Mouse (Mus musculus) forebrain, embryonic 10.5 days (tissue): ENCODE results near the gene Hnrnpab. TPM values are rescaled to one million over a fixed set of nuclear protein-coding genes. Genes with fewer than 3 reads are reported as not detected.

Experiments
- DNase-seq: peaks from one replicate; pipeline ENCODE4 v3.0.0-alpha.2; 2017; ENCODE audit warnings: low spot score; ENCODE audit errors: extremely low spot score
- H3K27ac ChIP-seq: fragments of 300-500 bp; sonication (generic); 2 replicates; pipeline ENCODE4 v1.5.1; 2016; ENCODE audit warnings: mild to moderate bottlenecking
- H3K27me3 ChIP-seq: fragments of 300-500 bp; sonication (generic); 2 replicates; pipeline ENCODE4 v1.6.1; 2016; ENCODE audit warnings: mild to moderate bottlenecking; ENCODE audit not compliant: poor library complexity, severe bottlenecking
- H3K36me3 ChIP-seq: fragments of 300-500 bp; sonication (generic); replicated peaks from 2 replicates; pipeline ENCODE4 v1.6.1; 2016; ENCODE audit warnings: mild to moderate bottlenecking, moderate library complexity
- H3K4me1 ChIP-seq: fragments of 300-500 bp; sonication (generic); 2 replicates; pipeline ENCODE4 v1.6.1; 2016
- H3K4me3 ChIP-seq: fragments of 300-500 bp; sonication (generic); 2 replicates; pipeline ENCODE4 v1.5.1; 2016; ENCODE audit warnings: mild to moderate bottlenecking, moderate library complexity
- H3K9me3 ChIP-seq: fragments of 300-500 bp; sonication (generic); 2 replicates; pipeline ENCODE4 v1.6.1; 2016; ENCODE audit warnings: mild to moderate bottlenecking, moderate library complexity
- WGBS: fragments of 180-500 bp; shearing (Covaris S2); methylation state at CpG from one replicate; pipeline ENCODE4 v1.1.7; 2016; 5-methylcytosine and 5-hydroxymethylcytosine counted together
- polyA plus RNA-seq: library from polyadenylated mRNA; unstranded; fragments of >200 nt; fragmentation: Nextera tagmentation; extraction: Ambion mirVana; gene quantifications from 2 replicates; pipeline ENCODE4 v1.2.1, GENCODE M21; 2016

Hnrnpab gene
- polyA plus RNA-seq, 1 experiment from 2014 or later: 597 TPM

DNA sequence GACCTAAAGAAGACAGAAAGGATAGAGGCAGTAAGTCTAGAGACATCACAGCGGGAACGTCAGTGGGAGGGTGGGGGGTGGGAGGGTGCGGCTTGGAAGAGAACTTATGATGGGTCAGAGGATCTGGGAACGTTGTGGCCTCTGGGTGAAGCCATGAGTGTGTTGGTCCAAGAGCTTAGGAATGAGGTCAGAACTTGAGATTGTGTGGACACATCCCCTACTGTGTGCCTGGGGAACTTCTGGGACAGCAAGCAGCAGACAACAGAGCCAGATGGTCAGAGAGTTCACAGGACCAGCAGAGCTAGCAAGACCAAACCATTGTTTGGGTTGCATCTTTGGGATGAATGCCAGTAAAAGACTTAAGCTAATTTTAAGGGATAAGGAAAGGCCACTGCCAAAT, 37.8 kb downstream of the Hnrnpab start:
- H3K9me3 ChIP-seq: peaks cover 4% of the 10 kb centered on the region; the same call in 1 of the 2 replicates
- 0 out of 2 replicates have a peak, but pooled peaks cover 3% of the 10 kb centered on the region for H3K36me3 ChIP-seq
- H3K4me3 ChIP-seq: no peak overlapping the region
- WGBS: 87% methylated on average over 4 of the region's 4 CpGs
- peaks cover 18% of the 10 kb centered on the region for H3K4me1 ChIP-seq
- H3K27ac ChIP-seq: no peak overlapping the region
- no peaks in the 10 kb centered on the region for H3K27me3 ChIP-seq
- no peak for DNase-seq

DNA sequence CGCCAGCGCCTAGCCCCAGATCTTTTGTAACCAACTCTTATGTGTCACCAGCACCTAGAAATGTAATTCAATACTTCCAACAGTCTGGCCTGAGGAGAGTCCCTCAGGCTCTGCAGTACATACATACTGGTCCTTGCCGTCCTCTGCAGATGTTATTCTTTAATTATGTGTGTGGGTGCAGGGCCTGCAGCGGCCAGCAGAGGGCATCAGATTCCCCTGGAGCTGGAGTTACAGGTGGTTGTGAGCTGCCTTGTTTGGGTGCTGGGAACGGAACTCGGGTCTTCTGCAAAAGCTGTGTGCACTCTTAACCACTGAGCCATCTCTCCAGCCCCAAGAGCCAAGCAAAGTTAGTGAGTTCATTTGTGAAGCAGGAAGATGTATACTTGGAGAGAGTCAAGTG, 40.7 kb downstream of the Hnrnpab start:
- Histone ChIP-seq H3K27me3 (no peaks in the 10 kb centered on the region), H3K9me3 (peaks cover 4% of the 10 kb centered on the region; the same call in 1 of the 2 replicates), H3K36me3 (0 out of 2 replicates have a peak, but pooled peaks cover 3% of the 10 kb centered on the region), H3K4me1 (peaks cover 9% of the 10 kb centered on the region), H3K4me3 (no peak overlapping the region), H3K27ac (no peak overlapping the region)
- 89% methylated on average over 6 of the region's 6 CpGs for WGBS
- no peak for DNase-seq

DNA sequence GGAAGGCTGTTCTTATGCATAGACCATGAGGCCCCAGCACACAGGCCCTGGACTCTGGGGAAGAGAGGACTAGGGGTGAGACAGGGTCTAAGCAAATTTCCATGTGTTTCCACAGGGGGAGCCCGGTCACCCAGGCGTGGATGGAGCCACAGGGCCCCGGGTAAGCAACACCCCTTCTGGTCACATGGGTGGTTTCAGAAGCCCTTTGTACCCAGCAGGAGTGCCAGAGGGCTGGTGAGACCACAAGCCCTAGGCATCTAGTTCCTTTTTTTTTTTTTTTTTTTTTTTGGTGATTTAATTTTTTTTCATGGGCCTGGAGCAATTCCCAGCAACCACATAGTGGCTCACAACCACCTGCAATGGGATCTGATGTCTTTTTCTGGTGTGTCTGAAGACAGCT, 41.6 kb downstream of the Hnrnpab start:
- DNase-seq: no peak
- Histone ChIP-seq H3K36me3 (0 out of 2 replicates have a peak, but pooled peaks cover 3% of the 10 kb centered on the region), H3K9me3 (peaks cover 4% of the 10 kb centered on the region; the same call in 1 of the 2 replicates), H3K27ac (no peak overlapping the region; the same call in 1 of the 2 replicates), H3K27me3 (no peaks in the 10 kb centered on the region), H3K4me1 (peaks cover 9% of the 10 kb centered on the region), H3K4me3 (no peak overlapping the region)
- WGBS: 40% methylated on average over 3 of the region's 3 CpGs

DNA sequence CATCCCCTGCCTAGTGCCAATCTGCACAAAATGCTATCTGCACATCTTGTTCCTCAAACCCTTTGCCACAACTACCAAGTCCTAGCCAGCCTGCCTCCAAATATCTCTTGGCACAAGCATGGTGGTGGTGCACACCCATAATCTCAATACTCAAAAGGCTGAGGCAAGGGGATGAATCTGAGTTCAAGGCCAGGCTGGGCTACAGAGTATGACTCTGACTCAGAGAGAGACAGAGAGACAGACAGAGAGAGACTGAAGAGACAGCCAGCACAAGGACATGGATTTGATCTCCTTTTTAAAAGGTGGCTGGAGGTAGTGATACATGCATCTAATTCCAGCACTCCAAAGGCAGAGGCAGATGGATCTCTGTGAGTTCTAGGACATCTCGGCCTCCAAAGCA, 43.4 kb downstream of the Hnrnpab start:
- 92% methylated on average over 1 of the region's 1 CpGs for WGBS
- no peaks in the 10 kb centered on the region for H3K27me3 ChIP-seq
- no peak for DNase-seq
- peaks cover 4% of the 10 kb centered on the region; the same call in 1 of the 2 replicates for H3K9me3 ChIP-seq
- peaks cover 9% of the 10 kb centered on the region for H3K4me1 ChIP-seq
- H3K36me3 ChIP-seq: 0 out of 2 replicates have a peak, but pooled peaks cover 3% of the 10 kb centered on the region
- H3K27ac ChIP-seq: no peak overlapping the region
- no peak overlapping the region for H3K4me3 ChIP-seq

DNA sequence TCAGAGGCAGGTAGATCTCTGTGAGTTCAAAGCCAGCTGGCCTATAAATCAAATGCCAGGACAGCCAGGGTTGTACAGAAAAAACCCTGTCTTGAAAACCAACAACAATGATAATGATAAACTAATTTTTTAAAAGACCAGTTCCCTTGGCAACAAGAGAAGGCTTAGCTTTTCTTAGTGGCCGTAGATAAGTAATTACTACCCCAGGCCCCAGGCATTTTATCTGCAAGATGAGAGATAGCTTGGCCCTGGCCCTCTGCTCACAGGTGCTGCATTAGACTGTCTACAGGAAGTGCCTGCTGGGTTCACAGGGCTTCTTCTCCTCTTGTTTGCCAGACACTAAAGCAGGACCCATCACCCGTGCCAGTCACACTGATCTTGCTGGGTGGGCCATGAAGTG, 51.6 kb downstream of the Hnrnpab start:
- WGBS: 63% methylated on average over 2 of the region's 2 CpGs
- no peaks in the 10 kb centered on the region for H3K9me3 ChIP-seq
- no peak overlapping the region for H3K27ac ChIP-seq
- H3K4me1 ChIP-seq: no peaks in the 10 kb centered on the region
- no peak overlapping the region for H3K4me3 ChIP-seq
- no peaks in the 10 kb centered on the region for H3K27me3 ChIP-seq
- DNase-seq: no peak
- H3K36me3 ChIP-seq: no peaks in the 10 kb centered on the region

DNA sequence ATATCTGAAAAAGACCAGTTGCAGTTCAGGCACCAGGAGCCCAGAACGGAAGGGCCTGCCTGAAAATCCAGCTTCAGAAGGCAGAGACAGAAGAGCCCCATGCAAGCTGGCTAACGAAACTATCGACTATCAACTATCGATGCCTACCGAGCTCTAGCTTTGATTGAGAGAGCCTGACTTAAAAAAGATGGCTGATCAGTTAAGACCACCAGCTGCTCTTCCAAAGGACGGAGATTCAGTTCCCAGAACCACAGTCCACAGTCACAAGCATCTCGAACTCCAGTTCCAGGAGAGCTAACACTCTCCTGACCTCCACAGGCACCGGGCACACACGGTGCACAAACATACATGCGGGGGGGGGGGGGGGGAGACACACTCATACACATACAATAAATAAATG, 52.1 kb downstream of the Hnrnpab start:
- Histone ChIP-seq H3K4me1 (no peaks in the 10 kb centered on the region), H3K9me3 (no peaks in the 10 kb centered on the region), H3K4me3 (no peak overlapping the region), H3K36me3 (no peaks in the 10 kb centered on the region), H3K27me3 (no peaks in the 10 kb centered on the region), H3K27ac (no peak overlapping the region)
- no peak for DNase-seq
- WGBS: 81% methylated on average over 10 of the region's 10 CpGs

DNA sequence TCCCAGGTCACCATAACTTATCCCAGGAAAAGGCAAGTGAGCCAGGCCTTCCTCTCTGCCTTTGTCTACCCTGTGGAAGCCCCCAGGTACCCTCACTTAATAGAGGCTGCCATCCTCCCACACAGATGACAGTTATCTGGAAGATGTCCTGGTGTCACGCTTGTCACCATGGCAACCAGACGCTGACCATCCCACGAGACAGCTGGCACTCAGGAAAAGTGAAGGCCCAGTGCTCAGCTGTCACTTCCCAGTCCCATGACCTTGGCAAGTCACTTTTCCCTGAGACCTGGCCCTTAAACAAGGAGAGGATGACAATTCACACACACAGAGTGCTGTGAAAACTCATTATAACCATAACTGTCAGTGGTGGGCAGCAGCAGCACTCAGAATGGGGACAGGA, 54.6 kb downstream of the Hnrnpab start:
- no peaks in the 10 kb centered on the region for H3K36me3 ChIP-seq
- whole genome bisulfite sequencing: 80% methylated on average over 3 of the region's 3 CpGs
- no peak for DNase-seq
- H3K4me3 ChIP-seq: no peak overlapping the region
- H3K27ac ChIP-seq: no peak overlapping the region
- no peaks in the 10 kb centered on the region for H3K27me3 ChIP-seq
- 0 out of 2 replicates have a peak, but pooled peaks cover 4% of the 10 kb centered on the region for H3K4me1 ChIP-seq
- no peaks in the 10 kb centered on the region for H3K9me3 ChIP-seq

DNA sequence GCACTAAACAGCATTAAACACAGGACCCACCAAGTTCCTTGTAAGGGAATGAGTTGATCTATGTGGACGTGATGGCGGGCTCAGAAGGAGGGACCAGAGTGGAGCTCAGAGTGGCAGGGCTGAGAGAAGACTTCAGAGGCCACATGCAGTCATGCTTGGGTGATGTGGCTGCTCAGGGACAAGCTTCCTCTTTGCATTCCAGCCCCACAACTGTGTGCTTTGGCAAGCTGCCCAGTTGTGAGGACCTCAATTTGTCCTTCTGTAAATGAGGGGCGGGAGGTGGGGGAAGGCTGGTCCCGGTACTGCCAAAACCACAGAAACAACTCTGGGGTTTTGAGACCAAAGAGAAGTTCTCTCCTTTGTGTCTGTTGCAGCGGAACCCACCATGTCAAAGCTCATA, 55.4 kb downstream of the Hnrnpab start:
- Histone ChIP-seq H3K9me3 (no peaks in the 10 kb centered on the region), H3K4me3 (no peak overlapping the region), H3K36me3 (no peaks in the 10 kb centered on the region), H3K27me3 (no peaks in the 10 kb centered on the region), H3K4me1 (peaks cover 5% of the 10 kb centered on the region; the same call in 1 of the 2 replicates), H3K27ac (no peak overlapping the region)
- WGBS: 92% methylated on average over 5 of the region's 5 CpGs
- no peak for DNase-seq

Other genes with a start within 250 kb of the Hnrnpab start
- gene Phykpl, start 22.1 kb downstream of the Hnrnpab start, polyA plus RNA-seq: 15.9 and 16.3 TPM in 2 replicates
- gene Nhp2, start 12.9 kb upstream of the Hnrnpab start, polyA plus RNA-seq: 273 and 279 TPM in 2 replicates
- 37.2 and 39.1 TPM in 2 replicates for gene Rmnd5b, start 29.0 kb upstream of the Hnrnpab start, polyA plus RNA-seq
- gene N4bp3, start 44.0 kb upstream of the Hnrnpab start, polyA plus RNA-seq: 19.4 and 21.1 TPM in 2 replicates
- gene D930048N14Rik, start 44.1 kb upstream of the Hnrnpab start, polyA plus RNA-seq: 1.6 and 2.0 TPM in 2 replicates
- 78.4 and 78.7 TPM in 2 replicates for gene 0610009B22Rik, start 82.0 kb upstream of the Hnrnpab start, polyA plus RNA-seq
- gene Sec24a, start 156.8 kb upstream of the Hnrnpab start, polyA plus RNA-seq: 12.8 and 14.0 TPM in 2 replicates
- gene Sar1b, start 156.8 kb upstream of the Hnrnpab start, polyA plus RNA-seq: 112 and 114 TPM in 2 replicates